ENCODE assay signal across 1 mouse cellular context in genomic region chr15:83555161-83555974, GRCm38 (mm10).
TF ChIP-seq lines count a peak whose summit lies in the region.

No protein-coding gene starts in this region.

TF ChIP-seq in C2C12, 6 proteins besides CTCF, POLR2A, EP300 and RAD21:
- TF ChIP-seq MYOG (IDR thresholded peaks at IDR 0.05; ENCODE audit: control insufficient read depth, extremely low read depth, insufficient read length) (no peak), MAX (IDR thresholded peaks at IDR 0.05) (no peak), USF1 (IDR thresholded peaks at IDR 0.05; ENCODE audit: low read depth) (no peak), CEBPB (IDR thresholded peaks at IDR 0.05; ENCODE audit: low read depth) (no peak), FOSL1 (IDR thresholded peaks at IDR 0.05; ENCODE audit: insufficient read depth, low read length, poor library complexity, severe bottlenecking) (no peak), MYOD1 (IDR thresholded peaks at IDR 0.05; ENCODE audit: control insufficient read depth, insufficient read length, low read depth) (no peak)
